Mouse (Mus musculus): ENCODE data around the gene Cacna1c.

The Cacna1c gene

DNA sequence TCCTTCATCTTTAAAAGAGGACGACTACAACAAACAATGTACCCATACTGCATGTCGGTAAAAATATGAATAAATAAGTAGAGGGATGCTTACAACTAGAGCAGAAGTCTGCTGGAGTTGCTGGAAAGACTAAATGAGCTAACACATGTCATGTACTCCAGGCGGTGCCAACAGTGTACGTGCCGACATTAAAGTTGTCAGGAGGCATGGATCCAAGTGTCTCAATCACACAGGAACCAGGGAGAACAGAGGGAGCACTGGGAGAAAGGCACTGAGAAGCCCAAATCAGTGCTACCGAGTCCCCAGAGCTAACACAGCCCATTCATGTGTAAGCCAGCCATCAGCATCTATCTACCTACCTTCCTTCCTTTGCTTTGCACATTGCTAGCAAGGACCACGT lies 150.7 kb downstream of the Cacna1c start:
- DNase-seq = no peak

DNA sequence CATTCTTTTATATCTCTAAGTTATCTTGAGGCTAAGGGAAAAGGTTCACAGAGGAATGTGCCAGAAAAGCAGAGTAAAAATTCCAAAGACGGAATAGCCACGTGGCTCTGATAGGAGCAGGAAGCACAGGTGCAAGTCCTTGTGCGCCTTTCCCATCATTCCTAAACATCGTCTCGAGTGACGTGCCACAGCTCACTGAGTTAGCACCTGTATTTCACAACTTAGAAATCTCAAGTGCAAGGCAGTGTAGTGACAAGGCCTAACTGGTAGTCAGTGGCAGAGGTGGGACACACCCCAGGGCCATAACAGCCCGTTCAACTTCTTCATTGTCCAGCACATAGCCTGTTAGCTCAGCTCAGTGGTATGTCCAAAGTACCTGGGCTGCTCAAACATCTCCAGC lies 152.1 kb downstream of the Cacna1c start:
- peak; percentile 29 for DNase-seq

DNA sequence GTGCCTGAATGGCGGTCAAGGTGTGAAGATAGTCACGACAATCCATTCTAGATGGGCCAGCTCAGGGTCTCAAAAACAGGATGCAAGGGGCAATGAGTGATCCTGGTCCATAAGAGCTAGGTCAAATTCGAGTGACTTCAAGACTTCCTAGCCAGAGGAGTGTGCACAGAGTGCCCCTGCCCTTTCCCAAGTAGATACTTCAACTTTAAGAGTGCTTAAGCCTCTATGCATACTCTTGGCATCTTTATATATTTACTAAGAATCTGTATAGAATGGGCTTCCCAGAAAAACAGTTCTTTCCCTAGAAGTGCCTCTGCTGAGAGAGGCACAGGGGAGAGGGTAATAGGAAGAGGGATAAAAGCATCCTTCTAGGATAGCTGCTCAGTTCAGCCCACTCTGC lies 153.4 kb downstream of the Cacna1c start:
- DNase-seq = no peak

DNA sequence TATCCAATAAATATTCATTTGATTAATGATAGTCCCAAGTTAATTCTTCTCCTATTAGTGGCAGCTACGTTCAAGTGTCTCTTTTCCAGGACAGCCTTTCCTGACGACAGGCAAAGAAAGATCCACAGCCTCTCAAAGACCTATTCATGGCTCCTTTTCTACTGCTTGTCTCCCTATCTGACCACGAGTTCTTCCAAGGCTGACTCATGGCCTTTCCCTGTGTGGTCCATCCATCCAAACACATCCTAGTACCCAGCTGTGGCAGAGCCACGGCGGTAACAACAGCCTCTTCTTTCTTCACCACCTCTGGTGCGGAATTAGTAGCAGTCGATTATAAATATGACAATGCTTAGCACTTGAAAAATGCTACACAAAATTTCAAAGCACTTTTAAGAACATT lies 155.3 kb downstream of the Cacna1c start:
- DNase-seq = no peak

DNA sequence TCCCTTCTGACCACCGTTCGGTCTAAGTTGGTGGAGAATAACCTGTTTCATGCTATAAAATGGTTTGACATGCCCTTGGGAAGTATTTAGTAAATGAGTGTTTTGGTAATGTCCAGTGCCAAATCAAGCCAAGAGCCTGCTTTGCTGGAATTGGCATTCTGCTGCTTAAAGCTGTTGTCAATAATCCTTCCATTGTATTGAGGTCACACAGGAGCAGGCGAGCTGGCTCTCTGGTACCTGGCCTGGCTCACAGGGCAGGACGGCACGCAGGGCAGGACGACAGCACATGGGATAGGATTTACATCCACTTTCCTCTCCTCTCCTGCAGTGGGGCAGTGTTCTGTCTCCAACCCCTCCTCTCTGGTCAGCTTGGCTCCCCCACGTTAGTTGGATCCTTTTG lies 156.4 kb downstream of the Cacna1c start:
- DNase-seq = no peak

DNA sequence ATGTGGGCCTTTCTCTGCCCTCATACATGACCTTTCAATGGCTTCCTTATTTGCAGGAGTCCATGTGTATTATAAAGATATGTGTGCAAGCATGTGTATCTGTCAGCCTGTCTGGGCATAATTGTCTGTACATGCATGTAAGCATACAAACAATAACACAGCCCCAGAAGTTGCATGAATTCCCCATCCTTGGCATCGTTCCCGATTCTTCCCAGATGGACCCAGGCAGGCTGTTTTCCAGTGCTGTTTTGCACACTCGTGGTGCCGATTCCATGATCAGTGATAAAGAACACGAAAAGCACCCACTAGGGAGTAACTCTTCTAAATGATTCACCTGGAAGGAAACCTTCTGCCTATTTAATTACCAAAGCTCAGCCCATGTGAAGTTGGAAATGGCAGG lies 156.9 kb downstream of the Cacna1c start:
- no peak for DNase-seq

DNA sequence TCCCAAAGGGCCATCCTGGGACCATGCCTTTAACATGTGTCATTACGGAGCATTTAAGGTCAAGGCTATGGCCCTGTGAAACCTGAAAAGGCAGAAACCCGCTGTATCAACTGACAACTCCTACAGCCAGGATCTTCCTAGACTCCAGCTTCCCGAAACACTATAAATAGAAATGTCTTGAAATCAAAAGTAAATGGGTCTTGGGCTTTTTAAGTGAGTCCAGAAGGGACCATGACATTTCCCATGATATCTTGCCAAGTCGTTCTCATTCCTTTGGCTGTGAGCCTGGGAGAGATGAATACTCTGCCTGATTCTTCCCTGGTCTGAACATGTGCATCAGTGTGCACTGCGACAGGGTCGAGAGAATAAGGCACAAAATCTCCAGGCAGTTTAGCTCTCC lies 158.4 kb downstream of the Cacna1c start:
- peak; percentile 60 for DNase-seq

DNA sequence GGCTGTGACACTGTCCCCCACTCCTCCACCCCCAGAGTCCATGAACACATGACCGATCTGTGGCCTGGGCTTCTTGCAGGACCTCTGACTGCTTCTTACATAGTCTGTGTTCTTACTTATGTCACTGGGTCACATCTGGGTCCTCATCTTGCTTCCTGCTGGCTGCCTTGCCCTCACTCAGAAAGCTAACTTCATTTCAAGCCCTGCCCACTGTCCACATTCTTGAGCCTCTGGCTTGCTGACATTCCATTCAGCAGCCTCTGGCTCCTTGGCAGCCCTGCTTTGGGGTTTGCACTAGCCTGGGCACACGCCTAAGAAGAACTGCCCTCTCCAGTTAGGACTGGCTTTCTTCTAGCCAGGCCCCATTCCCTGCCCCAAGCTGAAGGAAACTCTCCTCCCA lies 159.2 kb downstream of the Cacna1c start:
- peak; percentile 58 for DNase-seq

DNA sequence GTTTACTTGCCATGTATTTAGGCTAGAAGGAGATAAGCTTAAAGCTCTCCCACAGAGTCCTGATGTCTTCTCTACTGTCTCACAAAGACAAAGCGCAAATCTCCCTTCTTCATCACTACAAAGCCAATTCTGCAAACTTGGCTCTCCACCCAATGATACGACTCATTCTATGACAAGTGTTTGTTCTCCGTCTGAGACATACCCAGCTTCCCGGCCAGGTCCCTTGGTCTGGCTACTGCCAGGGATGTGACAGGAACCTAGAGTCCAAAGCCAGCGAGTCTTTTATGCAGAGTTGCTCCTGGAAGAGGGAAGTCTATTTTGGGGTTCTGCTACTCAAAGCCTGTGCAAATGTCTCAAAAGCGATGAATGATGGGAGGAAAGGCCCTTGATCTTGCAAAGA lies 160.9 kb downstream of the Cacna1c start:
- peak; percentile 40 for DNase-seq

DNA sequence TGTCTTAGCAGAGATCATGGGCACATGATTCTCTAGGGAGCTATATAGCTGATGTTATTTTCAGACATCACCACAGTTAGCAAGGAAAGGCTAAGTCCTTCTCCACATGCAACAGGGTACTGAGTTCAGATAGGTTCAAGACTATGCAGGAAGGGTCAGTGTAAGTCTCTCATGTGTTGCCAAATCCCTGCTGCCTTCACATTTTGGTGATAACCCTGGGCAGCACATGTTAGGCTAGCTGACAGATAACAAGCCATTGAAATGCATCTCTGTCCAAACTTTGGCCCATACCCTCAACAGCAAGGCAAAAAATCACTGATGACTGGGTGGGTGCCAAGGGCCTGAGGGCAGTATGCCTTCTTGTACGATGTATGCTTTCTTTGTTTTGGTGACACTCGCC lies 161.3 kb downstream of the Cacna1c start:
- DNase-seq = no peak

DNA sequence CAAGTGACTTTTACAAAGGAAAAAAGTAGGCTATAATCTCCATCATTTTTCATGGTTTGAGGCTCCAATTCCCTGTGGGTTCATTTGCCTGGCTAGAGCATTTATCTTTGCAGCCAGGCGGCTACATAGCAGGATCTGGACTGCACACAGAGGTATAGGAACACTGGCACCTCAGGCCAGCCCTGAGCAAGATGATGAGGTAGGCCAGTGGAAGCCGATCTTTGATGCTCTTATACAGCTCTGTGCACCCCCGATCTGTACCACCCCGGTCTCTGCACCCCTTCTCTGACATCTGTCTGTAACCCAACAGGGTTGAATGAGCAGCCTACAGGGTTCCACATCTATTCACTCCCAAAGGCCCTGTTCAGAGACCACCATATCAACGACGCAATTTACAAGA lies 168.3 kb downstream of the Cacna1c start:
- DNase-seq = no peak

DNA sequence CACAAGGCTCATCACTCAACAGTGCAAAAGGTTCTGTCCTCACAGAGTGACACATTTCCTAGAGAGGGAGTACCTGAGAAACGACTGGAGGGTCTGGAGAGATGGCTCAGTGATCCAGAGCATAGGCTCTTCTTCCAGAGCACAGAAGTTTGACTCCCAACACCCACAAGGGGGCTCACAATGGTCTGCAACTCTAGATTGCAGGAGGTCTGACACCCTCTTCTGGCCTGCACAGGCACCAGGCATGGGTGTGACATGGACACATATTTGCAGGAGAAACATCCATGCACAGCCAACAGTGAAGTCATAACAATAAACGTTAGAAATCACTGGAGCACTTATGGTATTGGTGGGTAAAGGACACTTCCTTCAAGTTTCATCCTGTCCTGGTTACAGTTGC lies 173.4 kb downstream of the Cacna1c start:
- no peak for DNase-seq

DNA sequence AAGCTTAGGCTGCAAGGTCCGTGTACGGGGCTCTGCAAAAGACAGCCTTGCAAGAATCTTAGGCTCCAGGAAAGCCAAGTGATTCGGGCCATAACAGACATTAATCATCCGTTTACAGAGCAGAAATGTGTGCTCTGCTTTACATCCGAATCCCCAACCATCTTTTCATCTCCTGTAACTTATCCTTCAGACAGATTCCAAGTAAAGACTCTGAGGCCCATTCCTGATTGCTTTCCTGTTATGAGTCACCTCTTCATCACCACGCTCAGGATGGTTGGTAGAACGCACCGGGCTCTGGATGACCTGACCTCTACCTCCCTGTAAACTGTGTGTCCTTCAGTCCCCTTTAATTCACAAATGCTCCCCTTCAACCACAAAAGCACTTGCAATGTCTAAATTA lies 175.0 kb downstream of the Cacna1c start:
- DNase-seq = no peak

DNA sequence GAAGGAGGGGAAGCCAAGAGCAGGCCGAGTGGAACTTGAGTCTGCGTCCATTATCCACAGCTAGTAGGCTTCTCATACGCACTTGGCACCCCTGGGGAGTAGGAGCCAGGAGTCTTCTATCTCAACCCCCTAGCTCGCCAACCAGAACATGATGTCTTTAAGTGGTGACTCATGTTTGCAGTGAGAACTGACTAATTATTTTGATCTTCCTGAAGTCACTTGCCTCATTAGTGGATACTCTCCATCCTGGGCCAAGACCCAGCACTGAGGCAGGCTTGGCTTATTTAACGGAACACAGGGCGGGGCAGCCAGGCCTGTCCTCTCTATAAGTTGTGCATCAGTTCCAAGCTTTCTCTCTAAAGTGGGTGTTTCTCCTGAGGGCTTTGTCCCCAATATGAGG lies 177.3 kb downstream of the Cacna1c start:
- DNase-seq = peak; percentile 47

DNA sequence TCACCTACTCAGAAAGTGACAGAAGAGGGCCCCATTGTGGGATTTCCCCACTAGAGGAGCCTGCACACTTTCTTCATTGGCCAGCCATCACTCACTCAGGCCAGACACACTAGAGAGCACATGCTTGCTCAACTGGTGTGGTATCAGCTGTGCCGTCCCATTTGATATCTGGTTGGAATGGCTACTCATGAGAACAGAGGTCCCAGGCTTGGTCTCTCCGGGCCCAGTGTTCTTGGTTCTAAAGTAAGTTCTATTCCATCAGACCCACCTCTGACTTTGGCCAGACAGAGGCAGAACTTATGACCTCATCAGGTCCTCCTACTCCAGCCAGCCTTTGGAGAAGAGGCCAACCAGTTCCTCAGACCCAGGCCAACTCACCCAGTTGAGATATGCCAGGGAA lies 178.0 kb downstream of the Cacna1c start:
- DNase-seq = no peak

DNA sequence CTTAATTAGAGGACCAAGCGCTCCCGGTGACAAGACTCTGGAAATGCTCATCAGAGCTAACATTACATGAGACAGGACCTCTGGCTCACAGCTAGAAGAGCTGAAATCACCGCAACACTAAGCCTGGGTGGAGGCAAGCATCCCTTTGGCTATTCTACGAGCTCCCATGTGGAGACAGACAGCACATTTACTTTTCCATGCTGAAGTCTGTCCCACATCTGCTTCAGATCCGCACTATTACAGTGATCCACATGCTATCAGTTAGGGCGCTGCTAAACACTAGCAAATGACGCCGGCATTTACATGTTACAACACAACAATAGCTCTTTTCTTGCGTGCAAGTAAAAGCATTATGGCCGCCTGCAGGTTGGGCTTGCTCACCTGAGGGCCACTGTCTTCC lies 178.7 kb downstream of the Cacna1c start:
- DNase-seq = no peak

DNA sequence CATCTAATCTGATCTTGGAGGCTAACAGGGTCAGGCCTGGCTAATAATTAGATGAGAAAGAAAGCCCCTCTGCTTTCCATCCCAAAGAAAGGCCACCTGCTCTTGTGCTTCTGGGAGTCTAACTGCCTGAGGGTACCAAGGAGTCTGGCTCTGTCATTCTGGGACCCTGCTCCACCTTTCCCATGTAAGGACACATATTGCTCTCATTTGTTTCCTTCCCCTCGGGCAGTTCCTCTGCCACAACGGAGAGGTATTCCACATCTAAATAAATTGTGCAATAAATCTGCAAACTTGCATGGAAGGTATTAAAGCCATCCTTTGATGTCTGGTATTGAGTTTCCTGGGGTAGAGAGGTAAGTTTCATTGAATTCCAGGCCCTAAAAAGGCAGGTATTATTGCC lies 180.9 kb downstream of the Cacna1c start:
- no peak for DNase-seq

DNA sequence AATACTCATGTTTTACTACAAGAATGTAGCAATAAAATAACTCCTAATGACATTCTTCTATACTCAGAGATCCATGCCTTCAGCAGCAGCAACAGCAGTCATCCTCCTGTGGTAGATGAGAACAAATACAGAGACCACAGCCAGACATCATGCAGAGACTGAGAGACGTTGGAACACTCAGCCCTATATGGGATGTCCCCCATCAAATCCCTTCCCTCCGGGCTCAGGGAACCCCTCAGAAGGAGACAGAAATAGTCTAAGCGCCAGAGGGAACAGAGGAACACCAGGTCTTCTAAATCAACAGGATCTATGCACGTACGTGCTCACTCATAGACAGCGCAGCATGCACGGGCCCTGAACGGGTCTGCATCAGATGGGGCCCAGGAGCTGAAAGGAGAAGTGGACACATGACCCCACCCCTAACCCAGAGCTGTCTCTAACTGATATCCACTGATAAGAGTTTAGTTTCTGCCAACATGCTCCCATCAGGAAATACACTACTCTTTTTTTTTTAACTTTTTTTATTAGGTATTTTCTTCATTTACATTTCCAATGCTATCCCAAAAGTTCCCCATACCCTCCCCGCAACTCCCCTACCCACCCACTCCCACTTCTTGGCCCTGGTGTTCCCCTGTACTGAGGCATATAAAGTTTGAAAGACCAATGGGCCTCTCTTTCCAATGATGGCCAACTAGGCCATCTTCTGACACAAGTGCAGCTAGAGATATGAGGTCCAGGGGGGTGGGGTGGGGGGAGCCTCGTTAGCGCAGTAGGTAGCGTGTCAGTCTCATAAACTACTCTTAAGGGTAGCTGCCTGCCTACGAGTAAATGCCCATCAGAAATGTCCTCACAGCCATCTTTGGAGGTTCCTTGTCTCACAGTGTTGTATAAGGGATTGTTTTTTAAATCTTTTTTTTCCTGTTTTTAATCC lies 182.8 kb downstream of the Cacna1c start:
- DNase-seq = no peak

DNA sequence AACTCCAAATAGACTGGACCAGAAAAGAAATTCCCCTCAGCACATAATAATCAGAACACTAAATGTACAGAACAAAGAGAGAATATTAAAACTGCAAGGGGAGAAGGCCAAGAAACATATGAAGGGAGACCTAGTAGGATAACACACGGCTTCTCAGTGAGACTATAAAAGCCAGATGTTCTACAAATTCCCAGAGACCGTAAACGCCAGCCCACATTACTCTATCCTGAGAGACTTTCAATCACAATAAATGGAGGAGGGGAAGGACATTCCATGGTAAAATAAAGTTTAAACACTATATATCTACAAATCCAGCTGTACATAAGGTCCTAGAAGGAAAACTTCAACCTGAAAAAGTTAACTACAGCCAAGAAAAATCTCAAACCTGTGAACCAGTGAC lies 185.3 kb downstream of the Cacna1c start:
- no peak for DNase-seq

DNA sequence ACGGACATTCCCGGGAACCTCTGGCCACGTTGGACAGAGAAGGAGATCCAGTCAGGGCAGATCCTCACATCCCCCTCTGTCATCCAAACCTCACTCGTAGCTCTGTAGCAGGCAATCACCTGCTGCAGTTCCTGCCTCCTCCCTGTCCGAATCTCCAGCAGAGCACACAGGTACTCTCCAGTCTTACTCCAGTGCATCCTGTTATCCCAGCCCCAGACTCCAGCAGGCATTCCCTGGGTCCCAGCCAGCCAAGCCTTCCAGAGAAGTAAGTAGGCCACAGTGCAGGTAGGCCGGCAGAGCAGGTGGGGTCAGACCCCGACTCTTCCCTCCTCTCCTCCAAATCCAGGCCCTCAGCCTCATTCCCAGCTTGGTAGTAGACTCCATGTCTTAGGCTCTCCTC lies 186.7 kb downstream of the Cacna1c start:
- no peak for DNase-seq

DNA sequence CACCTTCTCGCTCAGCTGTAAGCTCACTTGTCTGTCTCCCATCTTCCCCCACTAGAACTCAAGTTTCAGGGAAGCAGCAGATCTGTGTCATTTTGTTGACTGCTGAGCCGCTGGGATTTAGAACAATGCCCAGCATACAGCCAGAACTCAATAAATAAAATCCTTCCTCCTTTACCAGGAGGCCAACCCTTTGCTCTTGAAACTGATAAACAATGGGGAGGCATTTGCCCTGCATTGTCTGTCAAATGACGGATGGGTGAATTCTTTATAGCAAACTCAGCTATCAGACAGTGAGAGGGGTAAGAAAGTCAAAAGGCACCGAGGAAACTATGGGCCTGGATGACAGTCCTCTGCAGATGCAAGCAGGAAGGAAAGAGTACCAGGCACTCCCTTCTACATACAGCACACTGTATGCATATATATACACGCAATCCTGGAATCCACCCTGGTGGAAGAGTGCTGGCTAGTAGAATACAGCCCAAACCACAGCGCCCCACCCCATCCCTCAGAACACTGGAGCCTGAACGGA lies 187.5 kb downstream of the Cacna1c start:
- no peak for DNase-seq

DNA sequence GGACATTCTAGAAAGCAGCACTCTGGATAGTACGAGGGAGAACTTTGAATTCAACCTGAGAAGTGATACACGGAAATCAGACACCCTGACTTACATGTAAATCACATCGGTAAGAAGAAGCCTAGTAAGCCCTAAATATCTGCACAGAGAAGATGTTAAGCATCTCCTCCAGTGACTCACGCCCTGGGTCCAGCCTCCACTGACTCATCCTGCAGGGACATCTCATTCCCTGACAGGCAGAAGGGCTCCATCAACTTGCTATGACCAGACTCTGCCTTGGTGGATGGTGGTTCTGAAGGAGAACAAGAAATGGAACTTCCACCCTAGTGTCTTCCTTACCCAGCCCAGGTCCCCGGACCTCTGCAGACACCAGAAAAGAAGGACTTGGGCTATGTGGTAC lies 191.6 kb downstream of the Cacna1c start:
- no peak for DNase-seq

DNA sequence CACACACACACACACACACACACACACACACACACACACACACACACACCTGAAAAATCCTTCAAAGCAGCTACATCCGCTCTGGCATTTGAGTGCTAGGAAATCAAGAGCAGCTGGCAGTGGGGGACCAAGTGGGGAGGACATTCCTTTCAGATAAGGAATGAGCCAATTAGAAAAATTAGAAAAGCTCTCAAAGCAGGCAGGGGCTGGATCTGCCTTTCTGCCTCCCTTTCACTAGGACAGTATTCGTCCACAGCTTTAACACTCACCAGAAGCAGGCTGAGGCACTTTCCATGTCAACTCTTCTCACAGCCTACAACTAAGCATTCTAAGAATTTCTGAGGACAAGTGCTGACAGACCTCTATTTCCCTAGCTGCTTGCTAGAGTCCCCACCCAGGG lies 194.8 kb downstream of the Cacna1c start:
- DNase-seq = peak; percentile 51

DNA sequence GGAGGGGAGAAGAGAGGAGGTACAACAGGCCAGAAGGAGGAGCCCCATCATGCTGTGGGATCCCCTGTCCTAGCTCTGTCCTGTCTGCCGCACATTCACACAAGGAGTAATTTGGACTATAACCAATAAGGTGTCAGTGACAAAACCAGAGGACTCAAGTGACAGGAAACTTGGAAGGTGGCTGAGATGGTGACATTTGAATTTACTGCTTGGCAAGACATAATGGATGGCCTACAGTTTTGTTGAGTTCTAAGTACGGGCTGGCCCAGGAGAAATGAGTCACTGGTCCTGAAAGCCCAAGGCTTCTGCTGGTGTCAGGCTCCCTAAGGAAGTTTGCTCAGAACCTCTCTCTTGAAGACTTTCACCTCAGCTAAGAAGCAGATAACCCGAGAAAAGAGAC lies 196.0 kb downstream of the Cacna1c start:
- DNase-seq = no peak

DNA sequence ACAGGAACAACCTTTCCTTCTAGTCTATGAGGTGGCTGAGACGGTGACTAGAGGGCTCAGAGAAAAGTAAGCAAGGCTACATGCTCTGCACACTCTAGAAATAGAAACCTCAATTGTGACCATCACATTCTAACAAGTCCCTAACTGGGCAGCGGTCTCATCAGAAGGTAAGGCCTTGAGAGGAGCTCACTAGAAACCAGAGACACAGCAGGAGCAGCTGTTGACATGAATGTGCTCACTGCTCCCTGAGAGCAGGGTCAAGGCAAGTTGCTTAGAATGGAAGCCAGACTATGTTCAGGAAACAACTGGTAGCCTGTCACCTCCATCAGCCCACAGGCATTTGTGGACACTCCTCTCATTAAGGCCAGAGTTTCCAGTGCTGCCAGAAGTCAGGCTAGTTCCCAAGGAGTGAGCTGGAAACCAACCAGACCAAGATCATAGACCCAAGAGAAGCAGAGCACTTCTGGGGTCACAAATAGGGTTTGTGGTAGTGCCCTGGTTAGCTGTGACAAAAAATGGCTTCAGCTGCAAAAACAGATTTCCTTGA lies 196.8 kb downstream of the Cacna1c start:
- peak; percentile 28 for DNase-seq
